Mouse (Mus musculus) small intestine, adult 2 months (tissue): ENCODE measurements around the gene Cabp2.

ENCODE experiments used
- CTCF ChIP-seq: fragments of 200-500 bp; IDR thresholded peaks from 2 replicates; pipeline ENCODE4 v1.5.1; 2012; ENCODE audit warnings: low read depth, mild to moderate bottlenecking, control low read depth, inconsistent platforms, low read length, moderate library complexity, mixed read lengths; ENCODE audit not compliant: insufficient replicate concordance, insufficient read length; ENCODE audit errors: extremely low read depth
- POLR2A ChIP-seq: fragments of 200-500 bp; IDR thresholded peaks from 2 replicates; pipeline ENCODE4 v1.6.1; 2012; ENCODE audit warnings: low read depth, mild to moderate bottlenecking, control low read depth, inconsistent platforms, low read length, moderate library complexity

DNA sequence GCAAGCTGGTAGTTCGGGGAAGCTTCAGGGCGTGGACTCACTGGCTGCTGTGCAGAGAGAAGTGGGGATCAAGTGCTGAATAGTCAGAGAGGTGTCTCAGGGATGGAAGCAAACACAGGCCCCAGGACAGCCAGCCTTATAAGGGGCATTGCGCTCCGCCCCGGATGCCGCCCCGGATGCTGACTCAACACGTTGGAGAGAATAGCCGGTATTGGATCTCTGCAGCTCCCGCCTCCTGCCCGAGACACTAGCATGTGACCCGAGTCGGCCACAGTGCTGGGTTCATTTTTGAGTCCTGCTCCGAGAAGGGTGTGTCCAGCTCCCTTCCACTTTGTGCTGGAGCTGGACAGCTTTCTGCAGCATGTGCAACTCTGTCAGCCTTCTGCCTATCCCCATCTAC, 39.3 kb upstream of the Cabp2 start:
- TF ChIP-seq CTCF = no peak
- peak; percentile 52; the same call in 1 of the 2 replicates for TF ChIP-seq POLR2A
